Mouse (Mus musculus): ENCODE measurements around the gene Cped1.

The Cped1 gene

DNA sequence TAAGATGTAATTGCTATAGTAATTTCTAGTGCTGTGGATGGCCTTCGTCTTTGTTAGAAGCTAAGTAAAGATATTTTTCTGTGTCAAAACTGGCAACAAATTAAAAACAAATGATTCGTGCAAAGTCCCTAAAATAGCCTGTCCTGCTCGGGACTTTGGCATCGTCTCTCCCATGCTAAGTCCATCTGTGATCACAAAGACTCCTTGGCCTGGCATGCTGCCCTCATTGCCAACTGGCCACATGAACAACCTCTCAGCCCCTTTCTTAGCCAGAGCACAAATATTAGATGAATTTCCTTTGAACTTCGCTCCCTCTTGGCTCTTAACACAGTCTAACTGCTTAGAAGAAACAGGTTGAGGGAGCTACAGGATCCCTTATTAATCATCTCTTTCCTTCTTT, 171.7 kb downstream of the Cped1 start:
- in situ Hi-C loops (cut with MboI, MseI): no loop called here

DNA sequence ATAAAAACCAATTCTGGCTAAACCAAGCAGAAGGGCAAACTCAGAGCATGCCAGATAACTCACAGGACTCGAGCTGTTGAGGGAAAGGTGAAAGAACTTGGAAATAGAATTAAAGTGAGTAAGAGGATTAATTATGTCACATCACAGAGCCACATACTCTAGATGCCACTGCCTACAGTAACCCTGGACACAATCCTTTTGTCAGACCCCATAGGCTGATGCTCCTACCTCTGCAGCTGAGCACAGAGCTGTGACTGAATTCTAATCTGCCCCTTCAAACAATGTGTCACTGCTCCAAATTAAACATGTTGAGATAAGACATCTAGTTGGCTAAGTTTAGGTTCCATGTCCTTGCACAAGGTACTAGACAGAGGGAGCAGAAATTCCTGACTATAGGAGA, 176.2 kb downstream of the Cped1 start:
- in situ Hi-C loops (cut with MboI, MseI): no loop called here

DNA sequence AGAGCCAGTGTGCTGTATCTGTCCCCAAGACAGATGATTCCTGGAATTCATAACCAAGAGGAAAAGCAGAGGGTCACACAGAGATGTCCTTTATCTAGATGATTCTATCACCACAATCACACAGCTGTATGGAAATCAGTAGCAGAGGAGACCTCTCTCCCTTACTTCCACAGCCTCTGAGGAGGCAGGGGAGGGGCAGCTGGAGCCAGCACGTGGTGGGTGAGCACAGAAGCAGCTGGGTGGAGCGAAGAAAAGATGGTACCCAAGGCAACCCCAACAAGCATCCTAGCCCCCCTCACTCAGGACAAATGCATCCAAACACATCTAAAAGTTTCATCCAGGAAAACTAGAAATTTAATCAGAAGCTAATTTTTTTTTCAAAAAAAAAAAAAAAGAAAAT, 182.7 kb downstream of the Cped1 start:
- in situ Hi-C loops (cut with MboI, MseI): no loop called here

DNA sequence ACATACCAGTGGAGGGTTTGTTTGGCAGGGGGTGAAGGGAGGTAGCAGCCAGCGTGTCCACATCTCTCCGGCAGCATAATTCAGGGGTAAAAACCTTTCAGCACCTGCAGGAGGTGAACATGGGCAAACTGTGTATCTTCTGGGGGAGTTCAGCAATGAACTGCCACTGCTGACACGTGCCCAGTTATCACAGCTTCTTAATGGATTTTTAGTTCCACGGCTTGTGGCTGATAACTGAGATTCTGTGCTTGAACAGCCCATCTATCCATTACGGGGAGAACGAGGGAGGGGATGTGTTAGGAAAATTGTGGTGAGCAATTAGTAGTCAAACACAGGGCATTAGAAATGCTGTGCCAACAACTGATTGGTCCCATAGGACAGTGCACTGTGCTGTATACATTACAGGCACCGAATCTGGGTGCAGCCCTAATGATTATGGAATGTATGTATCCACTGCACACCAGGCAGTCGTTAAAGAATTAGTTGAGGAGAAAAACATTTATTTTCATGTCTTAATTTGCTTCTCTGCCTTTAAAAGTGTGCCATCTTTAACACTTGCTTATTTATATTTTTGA, 193.1 kb downstream of the Cped1 start:
- in situ Hi-C loops (cut with MboI, MseI): no loop called here

DNA sequence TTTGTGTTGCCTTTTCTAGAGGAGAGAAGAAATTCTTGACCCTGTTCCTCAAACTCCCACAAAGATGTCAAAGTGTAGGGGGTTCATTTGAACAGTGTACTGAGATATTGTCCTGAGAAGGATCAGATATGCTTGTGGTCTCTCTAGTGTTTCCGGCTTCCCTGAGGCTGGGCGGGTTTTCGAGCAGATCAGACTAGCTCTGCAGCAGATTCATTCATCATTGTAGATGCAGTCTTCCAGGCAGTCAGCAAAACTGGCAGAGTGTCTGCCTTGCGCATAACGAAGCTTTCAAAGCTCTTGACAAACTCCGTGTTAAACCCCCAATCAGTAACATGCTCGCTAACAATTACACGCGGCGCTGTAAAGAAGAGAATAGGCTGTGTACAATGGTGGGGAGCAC, 194.6 kb downstream of the Cped1 start:
- in situ Hi-C loops (cut with MboI, MseI): no loop called here

DNA sequence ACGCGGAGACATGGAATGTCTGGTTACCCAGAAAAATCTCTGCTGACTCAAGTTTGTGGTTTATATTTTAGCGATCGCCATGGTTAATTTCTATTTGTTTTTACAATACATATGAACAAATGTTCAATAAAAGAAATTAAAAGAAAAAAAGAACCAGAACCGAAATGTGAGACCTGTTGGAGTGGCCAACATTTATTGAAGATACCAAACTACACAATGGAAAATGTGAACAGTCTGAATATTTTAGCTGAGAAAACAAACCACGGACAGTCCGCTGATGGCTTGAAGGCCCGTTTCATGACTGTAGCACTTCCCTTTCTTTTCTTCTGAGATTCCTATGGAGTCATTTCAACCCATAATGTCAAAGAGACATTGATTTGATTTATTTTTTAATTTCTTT, 201.3 kb downstream of the Cped1 start:
- in situ Hi-C loops (cut with MboI, MseI): no loop called here

DNA sequence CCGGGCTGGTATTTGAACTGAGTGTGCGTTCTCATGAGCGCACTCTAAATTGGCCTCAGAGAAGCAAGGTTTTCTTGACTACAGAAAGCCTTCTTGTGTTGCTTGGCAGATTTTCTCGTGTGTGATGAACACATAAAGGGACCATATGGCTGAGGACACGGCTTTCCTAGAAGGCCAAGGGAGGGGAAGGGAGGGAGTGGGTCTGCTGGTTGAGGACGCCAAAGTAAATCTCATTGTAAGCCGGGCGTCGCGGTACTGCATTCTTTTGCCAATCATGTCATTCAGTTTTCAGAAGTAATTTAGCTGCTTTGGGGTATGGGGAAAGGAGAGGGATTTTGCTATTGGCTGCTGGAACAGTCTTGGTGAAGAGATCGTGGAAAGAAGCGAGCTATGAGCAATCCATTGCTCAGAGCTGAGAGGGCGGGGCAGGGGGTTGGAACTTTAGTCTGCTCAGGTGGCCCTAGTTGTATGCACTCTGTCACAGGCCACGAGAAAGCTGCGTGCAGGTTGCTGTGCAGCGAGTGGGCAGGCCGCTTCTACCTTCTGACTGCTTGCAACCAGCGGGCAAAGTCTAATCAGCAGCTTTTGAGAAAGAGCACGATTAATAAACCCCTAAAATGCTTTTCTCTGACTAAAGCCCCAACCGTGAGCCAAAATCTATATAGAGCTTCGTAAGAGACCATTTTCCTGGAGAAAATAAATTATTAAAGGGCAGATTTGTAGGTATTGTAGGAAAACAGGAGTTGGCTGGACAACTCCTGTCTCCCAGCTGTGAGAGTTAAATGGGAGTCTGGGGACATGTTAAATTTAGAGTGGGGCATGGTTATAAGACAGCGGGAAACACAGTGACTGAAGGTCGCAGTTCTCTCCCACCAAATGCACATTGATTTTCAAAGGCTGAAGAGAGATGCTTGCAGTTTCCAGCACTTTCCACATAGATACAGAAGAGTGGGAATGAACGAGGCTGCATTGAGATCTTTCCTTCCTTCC, 203.9 kb downstream of the Cped1 start:
- in situ Hi-C loops (cut with MboI, MseI): no loop called here

DNA sequence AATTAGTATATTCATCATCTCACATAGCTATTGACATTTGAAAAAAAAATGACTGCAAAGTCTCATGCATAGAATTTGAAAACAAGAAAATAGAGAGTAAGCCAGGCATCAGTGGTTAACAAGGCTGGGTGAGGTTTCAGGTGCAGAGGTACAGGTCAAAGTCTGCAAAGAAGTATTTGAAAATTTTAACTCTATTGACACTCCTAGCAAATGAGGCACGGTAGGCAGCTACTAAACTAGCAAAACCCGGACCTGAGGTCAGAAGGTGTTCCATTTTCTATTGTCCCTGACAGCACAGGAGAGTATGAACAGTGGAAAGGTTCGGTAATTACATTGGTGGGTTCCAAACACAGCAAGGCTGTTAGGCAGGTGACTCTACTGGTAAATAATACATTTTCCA, 212.9 kb downstream of the Cped1 start:
- in situ Hi-C loops (cut with MboI, MseI): no loop called here

DNA sequence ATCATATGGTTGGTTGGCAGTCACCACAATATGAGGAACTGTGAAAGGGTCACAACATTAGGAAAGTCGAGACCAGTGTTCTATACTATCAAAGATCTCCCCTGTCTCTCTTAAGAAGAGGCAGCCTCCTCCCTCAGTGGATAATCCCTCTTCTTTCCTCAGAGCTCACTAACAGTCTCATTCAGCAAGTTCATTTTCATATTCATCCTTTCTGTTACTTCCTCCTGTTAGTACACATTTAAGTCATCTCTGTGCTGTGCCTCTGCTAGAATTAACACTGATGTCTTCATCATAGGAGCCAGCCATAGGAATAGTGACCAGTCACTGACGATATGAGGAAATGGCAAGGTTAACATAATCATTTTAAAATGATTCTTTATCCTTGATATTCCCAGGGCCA, 213.8 kb downstream of the Cped1 start:
- in situ Hi-C loops (cut with MboI, MseI): no loop called here

DNA sequence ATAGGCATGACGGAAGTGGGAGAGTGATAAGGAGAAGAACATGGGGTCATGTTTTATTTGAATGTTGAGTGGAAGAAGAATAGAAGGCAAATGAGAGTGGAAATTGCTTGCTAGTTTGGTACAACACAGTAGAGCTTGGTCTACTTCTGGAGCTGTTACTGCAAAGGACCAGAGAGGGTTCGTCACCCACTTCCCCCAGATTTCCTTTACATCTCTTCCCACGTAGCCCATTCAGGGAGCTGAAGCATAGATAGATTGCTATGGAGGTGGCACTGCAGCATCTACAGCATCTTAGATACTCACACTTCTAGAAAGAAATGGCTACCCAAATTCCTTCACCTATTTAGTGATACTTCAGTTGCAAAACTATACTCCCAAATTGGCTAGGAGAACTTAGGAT, 214.4 kb downstream of the Cped1 start:
- in situ Hi-C loops (cut with MboI, MseI): no loop called here

DNA sequence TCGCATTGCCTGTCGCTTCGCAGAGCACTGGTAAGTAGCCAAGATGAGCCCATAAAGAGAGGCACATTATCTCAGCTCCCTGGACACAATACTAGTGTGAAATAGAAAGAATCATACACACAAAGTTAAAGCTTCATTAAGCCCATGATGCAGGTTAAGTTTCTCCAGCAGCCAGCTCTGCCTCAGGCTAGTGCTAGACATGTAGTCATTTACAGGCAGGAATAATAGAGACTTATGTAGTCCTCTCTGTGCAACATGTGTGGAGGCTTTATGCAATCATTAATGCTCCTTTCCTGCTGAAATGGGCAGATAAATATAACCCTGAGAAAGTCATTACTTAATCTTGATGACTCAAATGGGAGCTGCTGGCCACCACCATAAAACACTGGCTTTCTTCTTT, 216.2 kb downstream of the Cped1 start:
- in situ Hi-C loops (cut with MboI, MseI): no loop called here

DNA sequence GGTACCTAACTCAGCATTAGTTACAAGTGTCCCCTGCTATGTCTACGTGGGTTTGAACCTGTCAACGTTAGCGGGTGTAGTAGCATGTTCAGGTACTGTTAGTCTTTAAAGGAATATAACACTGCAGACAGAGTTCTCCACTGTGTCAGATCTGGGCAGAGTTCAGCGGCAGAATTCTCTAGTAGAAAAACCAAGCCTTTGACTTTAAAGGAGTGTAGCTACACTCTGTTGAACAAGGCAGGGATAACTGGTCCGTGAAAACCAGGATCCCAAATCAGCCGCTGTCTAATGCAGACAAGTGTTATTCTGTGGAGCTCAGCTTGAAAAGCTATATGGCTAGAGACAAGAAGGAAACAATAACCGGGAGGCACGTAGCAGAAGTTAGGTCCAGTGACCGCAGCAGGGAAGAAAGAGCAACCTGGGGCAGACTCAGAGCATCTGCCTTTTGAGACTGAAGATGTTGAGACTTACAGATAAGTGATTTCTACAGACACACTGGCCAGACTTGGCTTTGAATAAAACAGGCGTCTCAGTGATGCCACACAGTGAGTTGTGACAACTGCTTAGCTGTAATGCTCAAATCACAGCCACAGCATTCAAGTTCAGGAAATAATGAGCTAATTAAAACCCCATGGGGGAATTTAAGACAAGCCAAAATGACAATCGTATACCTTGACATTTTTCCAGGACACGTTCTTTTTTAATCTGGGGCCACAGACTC, 219.5 kb downstream of the Cped1 start:
- in situ Hi-C loops (cut with MboI, MseI): no loop called here

DNA sequence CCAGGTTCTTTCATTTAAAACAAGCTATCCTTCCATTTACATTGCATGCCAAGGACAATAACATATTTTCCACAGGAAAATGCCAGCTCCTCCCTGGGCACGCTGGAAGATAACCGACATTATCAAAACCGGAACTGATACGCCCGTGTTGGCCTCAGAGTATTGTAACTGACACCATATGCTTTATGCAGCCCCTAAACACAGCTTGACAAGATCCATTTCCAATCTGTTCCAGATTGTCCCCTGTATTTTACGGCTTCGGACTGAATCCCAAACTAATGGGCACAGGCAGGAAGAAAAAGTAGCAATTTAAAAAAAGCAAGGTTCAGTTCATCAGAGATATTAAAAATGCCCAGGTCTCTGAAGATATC, 220.0 kb downstream of the Cped1 start:
- in situ Hi-C loops (cut with MboI, MseI): no loop called here

DNA sequence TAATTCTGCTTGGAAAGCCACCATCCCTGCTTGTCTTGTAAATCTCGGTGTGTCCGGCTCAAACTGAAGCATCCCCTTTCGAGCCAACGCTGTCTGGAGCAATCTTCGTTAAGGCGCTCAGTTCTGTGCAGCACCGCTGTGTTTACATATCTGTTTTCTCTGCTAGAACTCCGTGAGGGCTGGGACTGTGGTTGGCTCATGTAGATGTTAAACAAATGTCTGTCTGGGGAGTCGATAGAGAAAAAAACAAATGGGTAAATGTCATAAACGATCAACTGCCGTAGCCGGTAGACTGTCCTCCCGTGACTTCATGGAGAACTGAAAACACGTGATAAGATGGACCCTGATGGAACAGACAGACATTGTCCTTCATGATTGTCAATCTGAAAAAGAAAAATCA, 220.5 kb downstream of the Cped1 start:
- in situ Hi-C loops (cut with MboI, MseI): no loop called here

DNA sequence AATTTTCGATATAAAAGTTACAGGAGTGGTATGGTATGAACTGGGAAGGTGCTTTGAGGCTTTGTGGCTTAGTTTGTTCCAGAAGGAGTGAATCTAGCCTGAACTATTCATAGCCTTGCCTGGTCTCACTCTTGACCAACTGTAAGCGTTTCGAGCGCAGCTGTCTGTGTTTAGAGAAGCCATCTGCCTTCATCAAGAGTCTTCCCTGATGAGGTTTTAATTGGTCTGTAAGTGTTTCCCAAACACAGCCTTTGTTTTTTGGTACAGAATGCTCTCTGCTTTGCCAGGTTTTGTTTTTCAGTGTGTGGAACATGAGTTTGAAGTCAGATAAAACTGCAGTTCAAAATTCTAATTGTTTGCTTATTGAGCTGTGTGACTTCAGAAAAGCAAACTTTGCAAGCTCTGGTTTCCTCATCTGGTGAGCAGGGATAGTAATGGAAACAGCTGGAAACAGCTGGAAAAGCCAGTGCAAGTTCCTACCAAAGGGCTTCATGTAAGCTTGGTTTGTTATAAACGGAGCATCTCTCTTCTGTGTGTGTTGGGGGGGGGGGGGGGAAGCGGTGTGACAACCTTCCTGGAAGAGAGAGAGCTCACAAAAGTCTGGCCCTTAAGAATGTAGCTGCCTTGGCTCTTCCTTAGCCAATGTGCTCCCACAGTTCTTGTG, 221.0 kb downstream of the Cped1 start:
- in situ Hi-C loops (cut with MboI, MseI): no loop called here

DNA sequence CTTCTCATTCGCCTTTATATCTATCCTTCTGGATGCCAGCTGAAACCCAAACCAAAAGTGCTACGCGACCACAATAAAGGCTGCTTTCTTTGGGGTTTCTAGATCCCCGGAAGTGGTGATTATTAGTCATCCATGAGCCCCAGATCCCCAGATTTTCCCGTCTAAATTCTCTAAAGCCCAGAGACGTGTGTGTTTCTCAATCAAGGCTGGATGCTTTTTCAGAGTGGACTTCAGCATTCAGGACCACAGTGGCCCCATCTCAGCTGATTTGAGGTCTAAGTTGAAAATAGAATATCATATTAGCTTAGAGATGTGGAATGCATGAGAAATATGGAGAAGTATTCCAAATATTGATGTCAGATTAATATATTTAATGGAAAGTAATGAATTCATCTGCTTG, 226.4 kb downstream of the Cped1 start:
- in situ Hi-C loops (cut with MboI, MseI): no loop called here

DNA sequence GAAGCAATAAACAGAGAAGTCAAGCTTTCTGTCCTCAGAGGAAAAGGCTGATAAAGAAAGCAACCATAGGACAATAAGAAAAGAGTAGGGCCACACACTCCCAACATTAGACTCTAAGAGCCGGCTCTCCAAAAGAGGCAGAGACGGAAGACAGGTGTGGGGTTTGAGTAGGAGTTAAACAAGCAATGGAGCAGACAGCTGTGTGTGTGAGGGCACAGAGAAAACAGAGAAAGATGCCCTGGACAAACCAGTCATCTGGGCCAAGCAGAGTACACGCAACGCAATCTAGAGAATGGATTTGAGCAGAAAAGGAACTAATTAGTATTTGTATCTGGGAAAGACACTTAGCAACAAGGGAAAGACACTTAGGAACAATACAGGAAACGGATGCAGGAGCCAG, 227.5 kb downstream of the Cped1 start:
- in situ Hi-C loops (cut with MboI, MseI): no loop called here

DNA sequence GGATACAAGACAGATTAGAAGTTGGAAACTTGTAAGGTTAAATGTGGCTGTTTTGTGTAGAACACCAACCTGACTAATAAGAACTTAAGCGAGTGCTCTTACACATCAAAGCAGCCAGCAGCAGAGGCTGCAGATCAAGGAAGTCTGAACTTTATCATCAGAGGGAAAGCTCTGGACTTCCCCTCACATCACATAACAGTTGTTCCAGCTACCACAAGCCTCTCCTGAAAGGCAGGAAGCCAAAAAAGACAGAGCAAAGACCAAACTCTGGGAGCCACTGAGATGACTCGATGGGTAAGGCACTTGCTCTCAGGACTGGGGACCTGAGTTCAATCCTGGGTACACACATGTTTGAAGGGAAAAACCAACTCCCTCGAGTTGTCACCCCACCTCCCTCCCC, 228.1 kb downstream of the Cped1 start:
- in situ Hi-C loops (cut with MboI, MseI): no loop called here

DNA sequence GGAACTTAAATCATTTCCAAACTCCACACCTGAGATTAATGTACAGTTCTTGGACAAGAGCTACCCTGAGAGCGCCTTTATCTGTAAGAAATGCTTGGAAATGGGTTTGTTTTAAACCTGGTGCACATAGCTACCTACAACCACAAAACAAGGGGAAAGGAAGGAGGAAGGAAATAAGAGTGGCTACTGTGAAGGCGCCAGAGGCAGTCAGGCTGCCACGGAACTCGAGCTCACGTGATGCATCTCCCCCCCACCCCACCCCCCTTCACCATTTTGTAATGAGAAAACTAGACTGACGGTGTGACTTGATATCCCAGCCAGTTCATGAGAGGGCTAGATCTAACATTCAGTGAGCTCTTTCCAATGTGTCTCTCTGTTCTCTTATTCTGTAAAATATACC, 228.9 kb downstream of the Cped1 start:
- in situ Hi-C loops (cut with MboI, MseI): no loop called here

DNA sequence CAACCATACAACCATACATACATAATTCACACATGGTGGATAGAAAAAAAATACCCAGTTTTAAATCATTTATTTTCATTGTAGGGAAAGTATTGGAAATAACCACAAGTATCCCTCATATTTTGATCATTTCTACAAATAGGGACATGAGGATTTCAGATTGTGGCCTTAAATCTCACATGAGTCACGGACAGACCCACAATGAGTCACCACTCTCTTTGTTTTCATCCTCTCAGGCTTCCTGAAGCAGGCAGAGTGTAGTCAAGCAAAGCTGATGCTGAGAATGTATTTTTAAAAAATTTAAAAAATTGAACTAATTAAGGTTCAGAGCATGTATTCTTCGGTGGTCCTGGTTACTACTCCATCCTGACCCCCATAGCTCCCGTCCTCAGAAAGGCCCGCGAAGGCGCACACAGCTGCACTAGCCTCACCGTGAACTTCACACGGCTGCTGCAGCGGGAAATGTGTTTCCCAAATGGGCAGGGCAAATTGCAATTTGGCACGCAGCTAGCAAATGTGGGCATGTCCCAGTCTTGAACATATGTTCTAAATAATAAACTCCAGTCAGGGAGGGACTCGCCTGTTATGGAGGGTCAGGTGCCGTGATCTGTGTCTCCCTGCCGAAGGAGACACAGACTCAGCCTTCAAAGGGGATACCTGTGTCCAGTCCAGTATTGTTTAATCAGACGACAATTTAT, 230.7 kb downstream of the Cped1 start:
- in situ Hi-C loops (cut with MboI, MseI): no loop called here

DNA sequence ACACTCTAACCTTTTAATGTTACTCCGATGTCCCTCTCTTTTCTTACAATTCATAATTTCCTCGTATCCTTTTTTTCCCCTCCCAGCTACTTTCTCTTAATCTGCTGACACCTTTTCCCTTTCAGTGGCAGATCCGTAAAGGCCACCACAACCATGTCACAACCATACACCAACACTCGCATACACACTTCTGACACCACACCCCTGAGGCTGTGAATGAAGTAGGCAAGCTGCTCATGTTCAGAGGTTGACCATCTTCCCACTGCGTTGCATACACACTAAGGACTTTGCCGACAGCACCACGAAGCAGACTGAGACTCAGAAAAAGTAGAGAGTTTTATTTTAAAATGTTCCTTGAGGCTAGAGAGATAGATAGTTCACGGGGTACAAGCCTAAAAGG, 235.4 kb downstream of the Cped1 start:
- in situ Hi-C loops (cut with MboI, MseI): no loop called here

DNA sequence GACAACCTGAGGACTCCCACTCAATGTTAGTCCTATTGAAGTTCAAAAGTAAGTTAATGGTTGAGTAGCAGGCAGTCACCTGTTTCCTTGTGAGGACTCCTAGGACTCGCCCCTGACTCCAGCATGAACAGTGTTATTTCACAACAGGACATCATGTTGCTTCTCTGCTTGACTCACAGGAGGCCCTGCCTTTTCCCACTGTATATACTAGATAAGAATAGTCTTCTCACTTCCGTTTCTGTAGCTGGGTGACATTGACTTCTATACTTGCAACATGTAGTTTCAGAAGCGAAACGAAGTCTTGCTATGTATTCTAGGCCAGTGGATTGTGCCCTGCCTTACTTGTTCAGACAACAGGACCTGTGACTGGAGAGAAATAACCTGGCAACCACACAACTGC, 236.4 kb downstream of the Cped1 start:
- in situ Hi-C loops (cut with MboI, MseI): no loop called here

Data from T-helper 2 cell (primary cell).